Mouse (Mus musculus) urinary bladder, adult 2 months (tissue): ENCODE measurements around the gene Mrtfa. TPM values are rescaled to one million over a fixed set of nuclear protein-coding genes. Genes with fewer than 3 reads are reported as not detected.

Experiments used
- DNase-seq: peaks from one replicate; pipeline ENCODE4 v3.0.0; 2022; ENCODE audit warnings: low spot score
- polyA plus RNA-seq: library from polyadenylated mRNA; depleted of rRNA; stranded (reverse); fragments of >200 nt; gene quantifications from 2 replicates; pipeline ENCODE4 v1.2.3, GENCODE M21; 2012

Mrtfa gene
- polyA plus RNA-seq, 1 experiment: 9.3 TPM

- DNase-seq: no peak
Observed at GRCm38 (mm10) chr15:81197197-81197596, 6.6 kb upstream of the Mrtfa start.

GRCm38 (mm10) chr15:81195447-81195846, 4.9 kb upstream of the Mrtfa start:
- no peak for DNase-seq

DNA sequence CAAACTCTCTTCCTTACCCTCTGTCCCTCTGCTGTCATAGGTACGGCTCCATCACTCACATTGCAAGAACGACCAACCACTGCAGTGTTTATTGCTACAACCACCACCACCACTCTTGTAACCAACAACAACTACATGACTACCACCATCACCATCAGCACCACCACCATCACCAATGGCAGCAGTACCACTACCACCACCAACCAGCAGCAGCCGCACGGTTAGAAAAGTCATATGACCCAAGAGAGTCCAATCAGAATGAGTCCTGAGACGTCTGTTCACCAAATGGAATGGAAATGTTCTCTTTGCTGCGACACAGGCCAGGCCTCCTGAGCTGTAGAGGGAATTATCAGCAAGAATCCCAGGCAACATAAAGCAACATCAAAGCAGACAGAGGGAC, 4.2 kb upstream of the Mrtfa start:
- no peak for DNase-seq

- no peak for DNase-seq
Observed at GRCm38 (mm10) chr15:81192858-81193257, 2.3 kb upstream of the Mrtfa start.

GRCm38 (mm10) chr15:81192316-81192715, 1.8 kb upstream of the Mrtfa start:
- DNase-seq: no peak

GRCm38 (mm10) chr15:81191303-81191702, 746 bp upstream of the Mrtfa start:
- no peak for DNase-seq

DNA sequence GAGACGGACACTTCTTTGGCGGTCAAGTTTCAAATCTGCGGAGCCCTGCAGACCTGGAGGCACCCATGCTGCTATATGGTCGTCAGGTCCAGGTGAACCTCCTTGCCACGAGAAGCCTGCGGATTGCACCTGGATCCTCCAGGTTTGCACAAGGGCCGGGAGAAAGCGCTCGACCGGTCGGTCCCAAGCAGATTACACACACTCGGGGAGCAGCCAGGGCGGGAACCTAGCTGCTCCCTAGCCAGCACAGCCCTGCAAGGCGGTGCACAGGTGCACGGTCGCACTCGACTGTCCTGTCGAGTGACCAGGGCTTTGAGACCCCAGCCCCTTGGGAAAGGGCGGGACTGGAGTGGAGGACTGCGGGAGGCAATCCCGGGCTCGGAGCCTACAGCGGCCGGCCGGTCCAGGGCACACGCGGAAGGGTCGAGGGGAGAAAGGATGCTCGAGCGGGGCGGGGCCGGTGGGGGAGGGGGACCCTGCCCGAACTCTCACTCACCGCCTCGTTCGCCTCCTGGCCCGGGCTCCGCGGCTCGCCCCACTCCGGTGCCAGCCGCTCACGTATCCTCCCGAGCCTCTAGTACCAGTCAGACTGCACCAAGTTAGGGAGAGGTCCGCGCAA, 437 bp downstream of the Mrtfa start:
- peak; percentile 45 for DNase-seq

- no peak for DNase-seq
Observed at GRCm38 (mm10) chr15:81189061-81189460, 1.5 kb downstream of the Mrtfa start.

DNA sequence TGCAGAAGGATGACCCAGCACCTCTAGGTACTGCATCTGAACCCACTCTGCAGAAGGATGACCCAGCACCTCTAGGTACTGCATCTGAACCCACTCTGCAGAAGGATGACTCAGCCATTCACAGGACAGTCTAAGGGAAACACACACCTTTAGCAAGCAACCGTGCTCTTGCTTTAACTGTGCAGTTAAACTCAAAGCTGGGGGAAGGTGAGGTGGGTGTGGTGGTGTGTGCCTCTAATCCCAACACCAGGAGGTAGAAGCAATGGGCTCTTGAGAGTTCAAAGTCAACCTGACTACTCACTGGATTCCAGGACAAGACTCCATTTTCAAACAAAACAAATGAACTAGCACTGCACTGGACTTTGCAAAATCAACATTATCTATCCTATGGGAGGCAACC, 5.6 kb downstream of the Mrtfa start:
- no peak for DNase-seq

GRCm38 (mm10) chr15:81181233-81181632, 9.3 kb downstream of the Mrtfa start:
- no peak for DNase-seq

GRCm38 (mm10) chr15:81179523-81179922, 11.0 kb downstream of the Mrtfa start:
- no peak for DNase-seq

- no peak for DNase-seq
Observed at GRCm38 (mm10) chr15:81178703-81179102, 11.9 kb downstream of the Mrtfa start.

- no peak for DNase-seq
Observed at GRCm38 (mm10) chr15:81177860-81178259, 12.7 kb downstream of the Mrtfa start.

DNA sequence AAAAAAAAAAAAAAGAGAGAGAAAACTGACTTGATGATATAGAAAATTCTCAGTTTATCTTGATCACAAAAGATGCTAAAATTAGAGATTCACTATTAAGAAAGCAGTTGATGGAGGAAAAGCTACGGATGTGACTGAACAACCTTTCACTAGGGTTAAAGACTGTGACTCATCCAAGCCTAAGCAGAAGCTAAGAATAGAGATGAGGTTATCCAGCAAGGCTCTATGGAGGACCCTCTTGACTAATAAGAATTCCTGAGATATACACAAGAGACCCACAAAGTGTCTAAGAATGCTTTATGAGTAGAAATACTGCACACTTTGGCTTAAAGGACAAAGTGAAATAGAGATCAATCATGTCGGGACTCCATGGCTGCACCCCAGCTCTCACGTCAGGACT, 14.9 kb downstream of the Mrtfa start:
- no peak for DNase-seq

GRCm38 (mm10) chr15:81172259-81172658, 18.3 kb downstream of the Mrtfa start:
- no peak for DNase-seq

- DNase-seq: no peak
Observed at GRCm38 (mm10) chr15:81168735-81169134, 21.8 kb downstream of the Mrtfa start.

DNA sequence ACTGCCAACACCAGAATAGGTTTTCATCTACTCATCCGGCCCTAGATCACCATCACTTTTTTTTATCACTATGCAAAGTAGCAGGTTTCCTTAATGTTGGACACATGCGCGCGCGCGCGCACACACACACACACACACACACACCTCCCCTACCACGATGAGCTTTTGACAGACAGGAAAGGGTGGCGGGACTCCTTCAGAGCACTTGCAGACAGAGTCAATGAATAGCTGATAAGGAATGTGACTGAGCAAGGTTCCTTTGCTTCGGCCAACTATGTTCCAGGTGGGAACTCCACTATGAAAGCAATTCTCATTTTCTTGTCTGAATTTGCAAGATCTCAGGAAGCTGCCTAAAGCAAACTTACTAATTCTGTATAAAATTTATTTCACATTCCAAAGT, 22.7 kb downstream of the Mrtfa start:
- DNase-seq: no peak

DNA sequence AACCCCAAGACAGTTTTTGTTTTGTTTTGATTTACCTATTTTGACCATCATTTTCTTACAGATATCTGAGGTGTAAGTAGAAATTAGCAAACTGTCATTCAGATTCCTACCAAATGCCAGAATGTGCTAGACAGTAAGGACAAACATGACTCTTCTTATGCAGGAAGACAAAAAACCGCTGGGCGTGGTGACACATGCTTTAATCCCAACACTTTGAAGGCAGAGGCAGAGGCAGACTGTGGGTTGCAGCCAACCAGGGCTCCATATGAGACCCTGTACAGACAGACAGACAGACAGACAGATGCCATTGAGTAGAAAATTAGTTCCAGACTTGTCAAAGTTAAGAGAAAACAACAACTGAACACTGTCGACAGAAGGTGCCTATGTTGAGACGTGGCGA, 24.3 kb downstream of the Mrtfa start:
- DNase-seq: no peak

DNA sequence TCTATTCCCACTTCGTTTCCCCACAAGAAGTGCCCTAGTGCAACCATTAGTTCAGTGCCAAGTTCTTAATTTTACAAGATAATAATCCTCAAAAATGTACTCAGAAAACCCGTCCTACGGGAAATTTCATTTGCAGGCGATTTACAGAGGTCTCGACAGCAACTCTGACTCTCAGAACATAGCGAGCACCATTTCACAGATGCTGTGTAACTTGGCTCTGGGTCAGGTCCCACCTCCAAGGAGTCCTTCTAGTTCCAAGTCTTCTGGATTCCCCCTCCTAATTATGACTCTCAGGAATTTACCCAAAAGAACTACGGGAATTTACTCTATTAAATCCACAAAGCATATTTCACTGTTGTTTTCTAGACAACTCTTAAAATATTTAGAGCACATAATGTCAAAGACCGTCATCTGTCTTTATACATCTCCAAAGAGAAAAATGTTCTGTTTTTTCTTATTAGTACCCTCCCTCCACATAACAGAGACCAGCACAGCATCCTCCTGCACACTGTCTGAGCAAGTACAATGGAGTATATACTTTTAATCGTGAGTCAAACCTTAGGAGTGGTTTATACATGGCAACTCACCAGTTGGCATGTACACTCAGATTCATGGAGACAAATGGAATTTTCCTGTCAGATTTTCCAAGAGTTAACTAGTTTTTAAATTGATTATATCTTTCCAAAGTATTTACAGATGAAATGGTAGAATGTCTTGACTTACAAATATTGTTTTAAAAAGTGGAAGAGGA, 25.8 kb downstream of the Mrtfa start:
- no peak for DNase-seq

DNA sequence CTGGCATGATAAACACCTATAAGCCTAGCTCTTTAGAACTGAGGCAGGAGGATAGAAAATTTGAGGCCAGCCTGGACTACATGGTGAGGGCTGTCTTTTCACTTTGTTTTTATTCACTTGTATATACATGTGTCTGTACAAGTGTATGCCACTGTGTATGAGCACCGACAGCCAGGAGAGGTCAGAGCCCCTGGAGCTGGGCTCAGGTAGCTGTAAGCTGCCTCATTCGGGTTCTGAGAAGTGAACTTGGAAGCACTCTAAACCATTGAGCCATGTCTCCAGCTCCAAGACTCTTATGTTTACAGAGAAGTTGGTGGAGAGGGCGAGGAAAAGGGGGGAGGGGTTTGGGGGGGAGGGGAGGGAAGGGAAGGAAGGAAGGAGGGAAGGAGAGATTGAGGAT, 29.0 kb downstream of the Mrtfa start:
- DNase-seq: no peak

- DNase-seq: no peak
Observed at GRCm38 (mm10) chr15:81160677-81161076, 29.9 kb downstream of the Mrtfa start.

GRCm38 (mm10) chr15:81159212-81159611, 31.3 kb downstream of the Mrtfa start:
- no peak for DNase-seq

GRCm38 (mm10) chr15:81158517-81159120, 31.9 kb downstream of the Mrtfa start:
- no peak for DNase-seq
